Mouse (Mus musculus) CH12.LX (cell line): ENCODE results near the gene Slc48a1. TPM values are rescaled to one million over a fixed set of nuclear protein-coding genes. Genes with fewer than 3 reads are reported as not detected.

Experiments
- DNase-seq: peaks from one replicate; pipeline ENCODE4 v3.0.0-alpha.2; 2013; ENCODE audit errors: extremely low read depth
- H3K27ac ChIP-seq: 2 replicates; pipeline ENCODE4 v1.5.1; 2012; ENCODE audit warnings: low read depth, mild to moderate bottlenecking, control low read depth, moderate library complexity; ENCODE audit not compliant: insufficient read depth
- H3K27me3 ChIP-seq: replicated peaks from 2 replicates; pipeline ENCODE3; 2012; ENCODE audit warnings: inconsistent platforms
- H3K36me3 ChIP-seq, 2 experiments: replicated peaks in 1 of 2; 2 replicates each; pipeline versions ENCODE3 to v1.6.1; 2012; ENCODE audit warnings: inconsistent platforms in 1 of 2, low read length in 1 of 2, mild to moderate bottlenecking in 1 of 2, mixed read lengths in 1 of 2, moderate library complexity in 1 of 2; ENCODE audit not compliant: control insufficient read depth in 1 of 2, insufficient read depth in 1 of 2
- H3K4me1 ChIP-seq, 2 experiments: 2 replicates each; pipeline ENCODE4 v1.6.1; 2012; ENCODE audit warnings: inconsistent platforms in 1 of 2, moderate library complexity in 1 of 2; ENCODE audit not compliant: insufficient read depth in 2 of 2, control insufficient read depth in 1 of 2
- H3K4me2 ChIP-seq: 2 replicates; pipeline ENCODE4 v1.6.1; 2012; ENCODE audit warnings: low read depth, mild to moderate bottlenecking, control low read depth; ENCODE audit not compliant: poor library complexity, insufficient read depth, severe bottlenecking
- H3K4me3 ChIP-seq, 3 experiments: fragments of 150-350 bp in 1 of 3; sonication (generic) in 1 of 3; replicated peaks in 1 of 3; 2 replicates each; pipeline versions ENCODE3 to v1.5.1; 2011 to 2012; ENCODE audit warnings: low read depth in 2 of 3, low read length in 2 of 3, mild to moderate bottlenecking in 2 of 3, moderate library complexity in 2 of 3, control low read depth in 1 of 3, improper control_type of control experiment in 1 of 3, inconsistent platforms in 1 of 3, mixed read lengths in 1 of 3; ENCODE audit not compliant: poor library complexity in 1 of 3
- H3K79me2 ChIP-seq: replicated peaks from 2 replicates; pipeline ENCODE4 v1.6.1; 2012; ENCODE audit warnings: mild to moderate bottlenecking, moderate library complexity; ENCODE audit not compliant: control insufficient read depth, poor library complexity, insufficient read depth, severe bottlenecking; ENCODE audit errors: extremely low read depth
- H3K9ac ChIP-seq: 2 replicates; pipeline ENCODE4 v1.6.1; 2012; ENCODE audit warnings: low read depth, mild to moderate bottlenecking, control low read depth, moderate library complexity; ENCODE audit not compliant: insufficient read depth
- H3K9me3 ChIP-seq: replicated peaks from 2 replicates; pipeline ENCODE3; 2012; ENCODE audit warnings: low read length, inconsistent platforms, mixed read lengths
- CHD1 ChIP-seq: IDR thresholded peaks from 2 replicates; pipeline ENCODE4 v1.6.1; 2012; ENCODE audit warnings: low read depth, low read length, improper control_type of control experiment, inconsistent platforms
- CHD2 ChIP-seq: IDR thresholded peaks from 2 replicates; pipeline ENCODE4 v1.6.1; 2011; ENCODE audit warnings: low read length, improper control_type of control experiment
- CTCF ChIP-seq, 2 experiments: IDR thresholded peaks in 1 of 2; conservative IDR thresholded peaks in 1 of 2; 2 replicates each; pipeline ENCODE4 v1.5.1; 2011 to 2012; ENCODE audit warnings: low read depth in 2 of 2, low read length in 2 of 2, improper control_type of control experiment in 1 of 2, inconsistent platforms in 1 of 2, mild to moderate bottlenecking in 1 of 2, moderate library complexity in 1 of 2
- EP300 ChIP-seq: IDR thresholded peaks from 2 replicates; pipeline ENCODE4 v1.6.1; 2011; ENCODE audit warnings: low read length, improper control_type of control experiment
- ETS1 ChIP-seq: conservative IDR thresholded peaks from 2 replicates; pipeline ENCODE4 v1.6.1; 2012; ENCODE audit warnings: low read depth, mild to moderate bottlenecking, inconsistent platforms, low read length, improper control_type of control experiment, moderate library complexity
- GABPA ChIP-seq: IDR thresholded peaks from 2 replicates; pipeline ENCODE4 v1.6.1; 2012; ENCODE audit warnings: low read depth, low read length, improper control_type of control experiment, inconsistent platforms; ENCODE audit not compliant: insufficient replicate concordance
- HCFC1 ChIP-seq: IDR thresholded peaks from 2 replicates; pipeline ENCODE4 v1.6.1; 2012; ENCODE audit warnings: low read depth, mild to moderate bottlenecking, inconsistent platforms, low read length, improper control_type of control experiment
- IRF4 ChIP-seq: IDR thresholded peaks from 2 replicates; pipeline ENCODE4 v1.6.1; 2014; ENCODE audit warnings: low read depth, mild to moderate bottlenecking, inconsistent platforms, low read length, improper control_type of control experiment
- JUND ChIP-seq: conservative IDR thresholded peaks from 2 replicates; pipeline ENCODE4 v1.6.1; 2011; ENCODE audit warnings: low read depth, low read length, improper control_type of control experiment
- KAT2A ChIP-seq: IDR thresholded peaks from 2 replicates; pipeline ENCODE4 v1.6.1; 2012; ENCODE audit warnings: low read length, improper control_type of control experiment, inconsistent platforms; ENCODE audit not compliant: insufficient replicate concordance
- MAFK ChIP-seq: IDR thresholded peaks from 2 replicates; pipeline ENCODE4 v1.6.1; 2011; ENCODE audit warnings: low read length, improper control_type of control experiment; ENCODE audit not compliant: insufficient replicate concordance
- MAX ChIP-seq: IDR thresholded peaks from 2 replicates; pipeline ENCODE4 v1.6.1; 2011; ENCODE audit warnings: low read length, improper control_type of control experiment
- MAZ ChIP-seq: IDR thresholded peaks from 2 replicates; pipeline ENCODE4 v1.6.1; 2012; ENCODE audit warnings: low read depth, mild to moderate bottlenecking, inconsistent platforms, low read length, improper control_type of control experiment, moderate library complexity
- MEF2A ChIP-seq: IDR thresholded peaks from 2 replicates; pipeline ENCODE4 v1.6.1; 2014; ENCODE audit warnings: low read depth, mild to moderate bottlenecking, inconsistent platforms, low read length, improper control_type of control experiment, borderline replicate concordance
- MYC ChIP-seq: IDR thresholded peaks from 2 replicates; pipeline ENCODE4 v1.6.1; 2011; ENCODE audit warnings: low read depth, mild to moderate bottlenecking, improper control_type of control experiment, low read length
- NELFE ChIP-seq: IDR thresholded peaks from 2 replicates; pipeline ENCODE4 v1.6.1; 2011; ENCODE audit warnings: low read depth, low read length, improper control_type of control experiment
- PAX5 ChIP-seq: IDR thresholded peaks from 2 replicates; pipeline ENCODE4 v1.6.1; 2012; ENCODE audit warnings: low read length, inconsistent platforms, mixed read lengths
- POLR2AphosphoS2 ChIP-seq: IDR thresholded peaks from 2 replicates; pipeline ENCODE4 v1.6.1; 2011; ENCODE audit warnings: low read depth, low read length, improper control_type of control experiment
- RAD21 ChIP-seq: IDR thresholded peaks from 2 replicates; pipeline ENCODE4 v1.6.1; 2011; ENCODE audit warnings: low read depth, mild to moderate bottlenecking, low read length, improper control_type of control experiment, moderate library complexity
- RCOR1 ChIP-seq: conservative IDR thresholded peaks from 2 replicates; pipeline ENCODE4 v1.6.1; 2012; ENCODE audit warnings: low read depth, mild to moderate bottlenecking, inconsistent platforms, low read length, improper control_type of control experiment
- SIN3A ChIP-seq: IDR thresholded peaks from 2 replicates; pipeline ENCODE4 v1.6.1; 2012; ENCODE audit warnings: low read length, improper control_type of control experiment, inconsistent platforms
- SMC3 ChIP-seq: IDR thresholded peaks from 2 replicates; pipeline ENCODE4 v1.6.1; 2011; ENCODE audit warnings: low read depth, low read length, improper control_type of control experiment
- TBP ChIP-seq: conservative IDR thresholded peaks from 2 replicates; pipeline ENCODE4 v1.6.1; 2011; ENCODE audit warnings: low read depth, low read length, improper control_type of control experiment
- TCF12 ChIP-seq: IDR thresholded peaks from 2 replicates; pipeline ENCODE4 v1.6.1; 2014; ENCODE audit warnings: low read depth, mild to moderate bottlenecking, inconsistent platforms, low read length, improper control_type of control experiment
- UBTF ChIP-seq: IDR thresholded peaks from 2 replicates; pipeline ENCODE4 v1.6.1; 2012; ENCODE audit warnings: low read depth, mild to moderate bottlenecking, inconsistent platforms, low read length, improper control_type of control experiment, moderate library complexity
- USF2 ChIP-seq: conservative IDR thresholded peaks from 2 replicates; pipeline ENCODE4 v1.6.1; 2011; ENCODE audit warnings: low read depth, low read length, improper control_type of control experiment
- ZC3H11A ChIP-seq: IDR thresholded peaks from 2 replicates; pipeline ENCODE4 v1.6.1; 2012; ENCODE audit warnings: low read depth, mild to moderate bottlenecking, inconsistent platforms, low read length, improper control_type of control experiment
- ZKSCAN1 ChIP-seq: IDR thresholded peaks from 2 replicates; pipeline ENCODE4 v1.6.1; 2012; ENCODE audit warnings: low read depth, inconsistent platforms, low read length, improper control_type of control experiment, borderline replicate concordance
- ZMIZ1 ChIP-seq: IDR thresholded peaks from 2 replicates; pipeline ENCODE4 v1.6.1; 2012; ENCODE audit warnings: low read depth, mild to moderate bottlenecking, inconsistent platforms, low read length, improper control_type of control experiment
- ZNF384 ChIP-seq: IDR thresholded peaks from 2 replicates; pipeline ENCODE4 v1.6.1; 2012; ENCODE audit warnings: low read depth, low read length, improper control_type of control experiment, inconsistent platforms
- dilution Hi-C: fragments of 300-500 bp; cut with MboI; formaldehyde crosslinking; loops from 2 replicates; pipeline ENCODE4 v1.14.3; 2020; ENCODE audit warnings: low sequenced_read_pairs; ENCODE audit not compliant: extremely low pct_unique_long_range_greater_than_20kb, extremely low pct_ligation_motif_present
- in situ Hi-C: fragments of 300-500 bp; cut with MboI; formaldehyde crosslinking; loops from 3 replicates; pipeline ENCODE4 v1.14.3; 2019; ENCODE audit warnings: low sequenced_read_pairs, low pct_ligation_motif_present, low pct_unique_long_range_greater_than_20kb, mixed read lengths
- polyA plus RNA-seq: library from polyadenylated mRNA; unstranded; fragments of >175 nt; gene quantifications from 2 replicates; pipeline ENCODE4 v1.2.1, GENCODE M21; 2012; ENCODE audit warnings: low read depth; ENCODE audit not compliant: insufficient read length
- total RNA-seq, 2 experiments: library from RNA; depleted of rRNA; stranded (reverse); fragments of 300-350 nt in 1 of 2; fragments of >200 nt in 1 of 2; gene quantifications; 2 replicates each; pipeline ENCODE4 v1.2.3; 2012 to 2014

The Slc48a1 gene
- total and polyA plus RNA-seq, 3 experiments: 23.2 to 56.0 (median 39.4) TPM

DNA sequence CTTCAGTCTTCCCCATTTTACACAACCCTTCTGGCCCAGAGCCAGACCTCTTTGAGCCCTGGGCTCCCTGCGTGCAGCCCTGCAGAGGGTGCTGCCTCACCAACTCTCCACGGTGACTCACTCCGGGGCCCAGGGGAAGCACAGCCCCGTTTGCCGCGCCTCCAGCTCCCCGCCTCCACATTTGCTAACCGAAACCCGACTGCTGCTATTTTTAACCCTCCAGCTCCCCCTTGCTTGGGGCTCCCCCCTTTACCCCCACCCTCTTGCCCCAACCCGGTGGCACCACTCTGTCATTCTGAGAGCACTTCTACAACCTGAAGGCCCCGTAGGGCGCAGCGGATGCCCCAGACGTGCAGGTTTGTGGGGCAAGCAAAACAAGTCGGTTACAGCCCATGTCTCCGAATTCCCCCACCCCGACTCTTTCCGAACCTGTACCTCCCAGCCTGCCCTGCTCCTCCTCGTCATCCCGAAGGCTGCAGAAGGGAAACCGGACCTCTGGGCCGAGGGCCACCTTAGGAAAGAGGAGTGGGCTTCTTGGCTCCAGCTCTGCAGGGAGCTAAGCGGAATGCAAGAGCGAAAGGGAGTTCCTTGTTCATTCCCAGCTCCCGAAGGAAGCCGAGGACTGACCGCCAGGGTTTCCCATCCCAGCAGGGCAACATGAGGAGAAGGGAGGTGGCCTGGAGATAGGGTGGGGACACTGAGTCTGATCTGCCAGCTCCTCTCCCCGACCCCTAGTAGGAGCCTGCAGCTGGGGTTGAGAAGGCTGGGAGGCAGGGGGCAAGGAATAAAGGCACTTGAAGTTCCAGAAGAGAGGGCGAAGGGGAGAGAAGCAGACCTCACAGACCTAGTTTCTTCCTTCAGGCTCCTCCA is 47.0 kb downstream of the Slc48a1 start (continued):
- peak; percentile 14; the same call in 1 of the 2 replicates for TF ChIP-seq MAX
- TF ChIP-seq MYC: peak; percentile 41; the same call in 1 of the 2 replicates
- TF ChIP-seq EP300: peak; percentile 79
- TF ChIP-seq IRF4: peak; percentile 97
- peak; percentile 11; the same call in 1 of the 2 replicates for TF ChIP-seq SIN3A
- TF ChIP-seq ZC3H11A: peak; percentile 55
- TF ChIP-seq KAT2A: 0 out of 2 replicates have a peak, but pooled peaks have one; percentile 22
- 0 out of 2 replicates have a peak, but pooled peaks have one; percentile 44 for TF ChIP-seq TBP
- no peak; the same call in 1 of the 2 replicates for TF ChIP-seq MAFK
- TF ChIP-seq TCF12: peak; percentile 93
- TF ChIP-seq RAD21: peak; percentile 82
- peak; percentile 85 for TF ChIP-seq CHD2
- TF ChIP-seq POLR2AphosphoS2: no peak
- peak in 1 of 2 experiments; percentile 94; a peak in 2 of 4 replicates for TF ChIP-seq CTCF (conservative IDR thresholded peaks at IDR 0.05 in 1 of 2, IDR thresholded peaks at IDR 0.05 in 1 of 2; ENCODE audit: low read depth in 2 of 2, low read length in 2 of 2)
- no peak for TF ChIP-seq PAX5
- no peak for TF ChIP-seq JUND

DNA sequence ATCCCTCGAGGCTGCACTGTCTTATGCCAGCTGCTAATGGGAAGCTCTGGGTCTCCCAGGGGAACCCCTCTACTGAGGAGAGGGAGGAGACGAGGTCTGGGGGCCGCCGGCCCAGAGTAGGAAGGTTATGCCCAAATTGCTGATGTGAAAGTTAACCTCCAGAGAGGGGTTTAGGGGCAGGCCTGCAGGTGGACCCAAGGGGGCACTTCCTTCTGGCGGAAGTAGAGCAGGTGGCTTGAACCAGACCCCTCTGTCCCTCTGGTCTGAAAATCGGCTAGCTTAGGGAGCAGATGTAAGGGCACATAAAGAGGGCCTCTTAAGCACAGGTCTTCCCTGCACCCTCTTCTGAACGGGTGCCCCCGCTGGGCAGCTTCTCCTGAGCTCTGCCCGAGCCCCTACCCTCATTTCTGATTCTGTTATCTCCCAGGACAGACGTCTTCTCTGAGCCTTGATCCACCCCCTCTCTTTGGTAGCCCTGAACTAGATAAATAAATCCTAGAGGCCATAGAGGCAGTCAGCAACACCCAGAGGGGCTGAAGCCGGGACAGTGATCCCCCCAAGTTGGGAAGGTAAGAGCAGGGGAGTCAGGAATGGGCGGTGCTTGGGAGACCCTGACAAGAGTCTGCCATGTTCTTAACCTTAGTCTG is 47.7 kb downstream of the Slc48a1 start:
- H3K27me3 ChIP-seq: no peaks in the 10 kb centered on the region
- H3K4me1 ChIP-seq: peaks cover 49 to 87% of the 10 kb centered on the region in 2 experiments
- H3K4me2 ChIP-seq: peak overlapping the region; percentile 96
- dilution Hi-C loops (no loop called here), in situ Hi-C loops (loop anchor here (25.0 kb wide), 1 partner anchor 364 kb away; no protein-coding TSS in a partner anchor)
- peak overlapping the region; percentile 80 for H3K9ac ChIP-seq
- peak overlapping the region; percentile 32 to 60 (median 46) for H3K4me3 ChIP-seq
- H3K27ac ChIP-seq: peak overlapping the region; percentile 96
- peaks cover 43% of the 10 kb centered on the region for H3K79me2 ChIP-seq
- H3K9me3 ChIP-seq: no peaks in the 10 kb centered on the region
- peak; percentile 87 for DNase-seq
- peaks cover 0 to 13% of the 10 kb centered on the region in 2 experiments for H3K36me3 ChIP-seq
- TF ChIP-seq TBP (no peak), ZMIZ1 (no peak), MYC (0 out of 2 replicates have a peak, but pooled peaks have one; percentile 36), CHD2 (0 out of 2 replicates have a peak, but pooled peaks have one; percentile 28), ETS1 (peak; percentile 80), HCFC1 (peak; percentile 28; the same call in 1 of the 2 replicates), ZC3H11A (no peak), IRF4 (no peak), POLR2AphosphoS2 (no peak), TCF12 (peak; percentile 89), MAFK (peak; percentile 53; the same call in 1 of the 2 replicates), ZNF384 (no peak), PAX5 (no peak), CHD1 (no peak), CTCF (conservative IDR thresholded peaks at IDR 0.05 in 1 of 2, IDR thresholded peaks at IDR 0.05 in 1 of 2; ENCODE audit: low read depth in 2 of 2, low read length in 2 of 2) (no peak), NELFE (no peak), RCOR1 (peak; percentile 77; the same call in 1 of the 2 replicates), ZKSCAN1 (no peak), USF2 (no peak), SIN3A (peak; percentile 25; the same call in 1 of the 2 replicates), KAT2A (0 out of 2 replicates have a peak, but pooled peaks have one; percentile 3), MAZ (peak; percentile 88), GABPA (no peak), SMC3 (no peak), MAX (no peak), UBTF (no peak; the same call in 1 of the 2 replicates), MEF2A (peak; percentile 51), EP300 (peak; percentile 81), JUND (no peak)
